Mouse (Mus musculus): ENCODE results near the gene Abca5. TPM values are rescaled to one million over a fixed set of nuclear protein-coding genes. Genes with fewer than 3 reads are reported as not detected.
A peak's percentile ranks its signal among the peaks of the same experiment; 100 is the strongest.

The Abca5 gene
- polyA plus RNA-seq (2015; fragmentation: Nextera tagmentation; extraction: Ambion mirVana) = 2.4 and 2.9 TPM in 2 replicates

DNA sequence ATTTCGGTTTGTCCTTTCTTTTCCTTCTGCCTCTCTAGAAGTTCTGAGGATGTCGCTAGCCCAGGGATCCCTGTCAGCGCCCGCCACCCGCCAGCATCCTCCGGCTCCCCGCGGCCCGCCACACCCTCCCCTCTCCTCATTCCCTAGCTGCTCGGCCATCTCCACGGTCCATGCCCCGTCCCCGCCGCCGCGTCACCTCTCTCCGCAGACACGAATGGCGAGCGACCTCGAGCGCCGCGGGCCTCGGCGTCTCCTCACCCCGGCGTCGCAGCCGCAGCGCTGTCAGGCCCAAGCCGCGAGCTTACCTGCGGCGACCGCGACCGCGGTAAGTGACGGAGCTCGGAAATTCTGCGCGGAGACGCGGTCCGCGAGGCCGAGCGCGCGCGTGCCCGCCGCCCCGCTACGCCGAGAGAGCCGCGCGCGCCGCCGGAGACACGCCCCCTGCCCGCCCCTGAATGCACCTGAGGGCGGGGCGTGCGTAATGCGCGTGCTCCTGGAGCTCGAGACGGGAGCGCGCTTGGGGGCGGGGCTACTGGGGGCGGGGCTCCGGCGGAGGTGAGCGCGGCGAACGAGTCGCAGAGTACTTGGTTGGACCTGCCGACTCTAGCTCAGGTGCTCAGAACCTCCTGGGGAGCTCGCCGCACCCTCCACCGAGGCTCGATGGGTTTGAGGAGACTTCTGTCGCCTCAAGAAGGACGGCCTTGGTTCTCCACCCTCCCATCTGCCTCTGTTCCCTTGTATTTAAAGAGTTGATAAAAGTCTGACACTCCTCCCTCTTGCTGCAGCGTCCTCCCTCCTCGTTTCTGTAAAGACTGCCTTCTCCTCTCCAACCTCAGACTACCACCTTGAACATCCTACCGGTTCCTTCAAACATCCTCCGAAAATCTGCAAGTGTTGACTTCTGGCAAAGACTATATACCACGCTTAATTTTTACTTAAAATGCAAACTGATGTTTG lies at the start of gene Abca5:
Gene Abca5, minus strand, starts transcription at position 428 of the 957 bp plus-strand sequence.
- Histone ChIP-seq H3K9me3 (no peaks in the 10 kb centered on the region), H3K27ac (no peak within 1 kb of the TSS), H3K9ac (peak within 1 kb of the TSS; percentile 58), H3K27me3 (replicated peaks) (no peaks in the 10 kb centered on the region), H3K4me2 (replicated peaks) (peak within 1 kb of the TSS; percentile 93), H3K4me1 (replicated peaks) (0 out of 2 replicates have a peak, but pooled peaks cover 2% of the 10 kb centered on the region), H3K4me3 (replicated peaks) (peak within 1 kb of the TSS; percentile 83), H3K36me3 (no peaks in the 10 kb centered on the region)
- WGBS = 1% methylated on average over 93 of the region's 95 CpGs
- ATAC-seq = peak; percentile 98

DNA sequence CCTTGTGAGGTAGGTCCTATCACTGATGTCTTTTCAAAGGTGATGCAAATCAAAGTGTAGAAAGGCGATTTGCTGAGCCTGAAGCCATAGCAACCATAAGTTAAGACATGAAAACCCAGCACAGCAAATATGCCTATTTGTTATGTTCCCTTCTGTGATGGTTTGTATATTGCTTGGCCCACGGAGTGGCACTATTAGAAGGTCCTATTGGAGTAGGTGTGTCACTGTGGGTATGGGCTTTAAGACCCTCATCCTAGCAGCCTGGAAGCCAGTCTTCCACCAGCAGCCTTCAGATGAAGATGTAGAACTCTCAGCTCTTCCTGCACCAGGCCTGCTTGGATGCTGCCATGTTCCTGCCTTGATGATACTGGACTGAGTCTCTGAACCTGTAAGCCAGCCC lies 48.0 kb upstream of the Abca5 start:
- Histone ChIP-seq H3K4me1 (replicated peaks) (peaks cover under 1% of the 10 kb centered on the region; the same call in 1 of the 2 replicates), H3K27me3 (replicated peaks) (no peaks in the 10 kb centered on the region), H3K9me3 (no peaks in the 10 kb centered on the region), H3K4me2 (replicated peaks) (no peak overlapping the region), H3K36me3 (no peaks in the 10 kb centered on the region), H3K9ac (no peak overlapping the region), H3K4me3 (replicated peaks) (no peak overlapping the region), H3K27ac (no peak overlapping the region)
- WGBS = 91% methylated on average over 2 of the region's 2 CpGs
- ATAC-seq = no peak

GRCm38 (mm10) chr11:110380310-110380668 lies 42.8 kb upstream of the Abca5 start:
- no peaks in the 10 kb centered on the region for H3K27me3 ChIP-seq (replicated peaks)
- no peaks in the 10 kb centered on the region for H3K36me3 ChIP-seq
- 12% methylated on average over 15 of the region's 15 CpGs for WGBS
- H3K4me2 ChIP-seq (replicated peaks) = peak overlapping the region; percentile 69
- ATAC-seq = peak; percentile 59
- peaks cover 3% of the 10 kb centered on the region; the same call in 1 of the 2 replicates for H3K4me1 ChIP-seq (replicated peaks)
- H3K4me3 ChIP-seq (replicated peaks) = peak overlapping the region; percentile 35
- H3K9me3 ChIP-seq = no peaks in the 10 kb centered on the region
- no peak overlapping the region; the same call in 1 of the 2 replicates for H3K27ac ChIP-seq
- H3K9ac ChIP-seq = no peak overlapping the region

- Histone ChIP-seq H3K9me3 (no peaks in the 10 kb centered on the region), H3K27me3 (replicated peaks) (no peaks in the 10 kb centered on the region), H3K36me3 (no peaks in the 10 kb centered on the region), H3K9ac (peak overlapping the region; percentile 11; the same call in 1 of the 2 replicates), H3K27ac (peak overlapping the region; percentile 84), H3K4me2 (replicated peaks) (peak overlapping the region; percentile 69), H3K4me1 (replicated peaks) (peaks cover 3% of the 10 kb centered on the region; the same call in 1 of the 2 replicates), H3K4me3 (replicated peaks) (peak overlapping the region; percentile 35)
- peak; percentile 99 for ATAC-seq
- WGBS = 5% methylated on average over 20 of the region's 20 CpGs
Observed at GRCm38 (mm10) chr11:110379661-110380309, 42.3 kb upstream of the Abca5 start.

- no peaks in the 10 kb centered on the region for H3K9me3 ChIP-seq
- no peak overlapping the region for H3K4me3 ChIP-seq (replicated peaks)
- no peak overlapping the region for H3K27ac ChIP-seq
- no peak for ATAC-seq
- no peaks in the 10 kb centered on the region; the same call in 1 of the 2 replicates for H3K4me1 ChIP-seq (replicated peaks)
- no peaks in the 10 kb centered on the region for H3K36me3 ChIP-seq
- H3K4me2 ChIP-seq (replicated peaks) = no peak overlapping the region
- 83% methylated on average over 9 of the region's 9 CpGs for WGBS
- no peaks in the 10 kb centered on the region for H3K27me3 ChIP-seq (replicated peaks)
- H3K9ac ChIP-seq = no peak overlapping the region
Observed at GRCm38 (mm10) chr11:110374036-110374435, 36.5 kb upstream of the Abca5 start.

GRCm38 (mm10) chr11:110372266-110372954 lies 34.9 kb upstream of the Abca5 start:
- no peak overlapping the region for H3K9ac ChIP-seq

GRCm38 (mm10) chr11:110371827-110372226 lies 34.3 kb upstream of the Abca5 start:
- Histone ChIP-seq H3K4me2 (replicated peaks) (no peak overlapping the region), H3K4me1 (replicated peaks) (no peaks in the 10 kb centered on the region; the same call in 1 of the 2 replicates), H3K36me3 (no peaks in the 10 kb centered on the region), H3K9ac (no peak overlapping the region), H3K27ac (no peak overlapping the region), H3K27me3 (replicated peaks) (no peaks in the 10 kb centered on the region), H3K9me3 (no peaks in the 10 kb centered on the region), H3K4me3 (replicated peaks) (no peak overlapping the region)
- no peak for ATAC-seq
- 59% methylated on average over 8 of the region's 8 CpGs for WGBS

More at GRCm38 (mm10) chr11:110372266-110372954, 34.9 kb upstream of the Abca5 start:
- no peak overlapping the region for H3K27ac ChIP-seq
- H3K27me3 ChIP-seq (replicated peaks) = no peaks in the 10 kb centered on the region
- H3K36me3 ChIP-seq = no peaks in the 10 kb centered on the region
- no peak overlapping the region for H3K4me3 ChIP-seq (replicated peaks)
- 76% methylated on average over 15 of the region's 15 CpGs for WGBS
- no peak overlapping the region for H3K4me2 ChIP-seq (replicated peaks)
- H3K4me1 ChIP-seq (replicated peaks) = no peaks in the 10 kb centered on the region; the same call in 1 of the 2 replicates
- ATAC-seq = no peak
- no peaks in the 10 kb centered on the region for H3K9me3 ChIP-seq

- H3K27me3 ChIP-seq (replicated peaks) = no peaks in the 10 kb centered on the region
- no peak overlapping the region for H3K9ac ChIP-seq
- 19% methylated on average over 15 of the region's 15 CpGs for WGBS
- H3K36me3 ChIP-seq = no peaks in the 10 kb centered on the region
- H3K4me1 ChIP-seq (replicated peaks) = no peaks in the 10 kb centered on the region; the same call in 1 of the 2 replicates
- peak overlapping the region; percentile 24; the same call in 1 of the 2 replicates for H3K4me2 ChIP-seq (replicated peaks)
- peak; percentile 68; the same call in 1 of the 2 replicates for ATAC-seq
- H3K27ac ChIP-seq = no peak overlapping the region
- no peak overlapping the region for H3K4me3 ChIP-seq (replicated peaks)
- no peaks in the 10 kb centered on the region for H3K9me3 ChIP-seq
Observed at GRCm38 (mm10) chr11:110369312-110370019, 31.9 kb upstream of the Abca5 start.

GRCm38 (mm10) chr11:110367638-110368037 lies 30.1 kb upstream of the Abca5 start:
- no peak overlapping the region for H3K9ac ChIP-seq
- no peaks in the 10 kb centered on the region for H3K9me3 ChIP-seq
- ATAC-seq = no peak
- 90% methylated on average over 13 of the region's 13 CpGs for WGBS
- H3K4me3 ChIP-seq (replicated peaks) = no peak overlapping the region
- H3K27me3 ChIP-seq (replicated peaks) = no peaks in the 10 kb centered on the region
- H3K36me3 ChIP-seq = no peaks in the 10 kb centered on the region
- no peak overlapping the region for H3K27ac ChIP-seq
- H3K4me1 ChIP-seq (replicated peaks) = no peaks in the 10 kb centered on the region; the same call in 1 of the 2 replicates
- H3K4me2 ChIP-seq (replicated peaks) = no peak overlapping the region

DNA sequence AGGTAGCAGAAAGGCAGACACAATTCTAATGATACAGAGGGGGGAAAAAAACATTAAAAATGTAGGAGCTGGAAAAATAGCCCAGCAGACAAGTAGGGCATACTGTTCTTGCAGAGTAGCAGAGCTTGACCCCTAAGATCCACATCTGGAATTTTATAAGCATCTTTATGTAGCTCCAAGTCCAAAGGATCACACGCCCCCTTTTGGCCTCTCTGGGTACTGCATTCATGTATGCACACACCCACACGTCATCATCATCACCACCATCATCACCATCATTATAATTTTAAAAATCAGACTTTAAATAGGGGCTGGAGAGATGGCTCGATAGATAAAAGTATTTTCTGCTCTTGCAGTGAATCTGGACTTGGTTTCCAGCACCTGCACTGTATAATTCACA lies 29.4 kb upstream of the Abca5 start:
- no peak overlapping the region for H3K9ac ChIP-seq
- no peaks in the 10 kb centered on the region for H3K27me3 ChIP-seq (replicated peaks)
- ATAC-seq = no peak
- H3K4me1 ChIP-seq (replicated peaks) = no peaks in the 10 kb centered on the region; the same call in 1 of the 2 replicates
- WGBS = 77% methylated on average over 3 of the region's 3 CpGs
- H3K9me3 ChIP-seq = no peaks in the 10 kb centered on the region
- no peaks in the 10 kb centered on the region for H3K36me3 ChIP-seq
- no peak overlapping the region for H3K4me2 ChIP-seq (replicated peaks)
- H3K27ac ChIP-seq = no peak overlapping the region
- no peak overlapping the region for H3K4me3 ChIP-seq (replicated peaks)

- Histone ChIP-seq H3K27ac (no peak overlapping the region), H3K36me3 (no peaks in the 10 kb centered on the region), H3K9me3 (no peaks in the 10 kb centered on the region), H3K9ac (no peak overlapping the region), H3K27me3 (replicated peaks) (no peaks in the 10 kb centered on the region), H3K4me2 (replicated peaks) (no peak overlapping the region), H3K4me3 (replicated peaks) (no peak overlapping the region), H3K4me1 (replicated peaks) (no peaks in the 10 kb centered on the region; the same call in 1 of the 2 replicates)
- ATAC-seq = no peak
- 74% methylated on average over 3 of the region's 3 CpGs for WGBS
Observed at GRCm38 (mm10) chr11:110365016-110365415, 27.5 kb upstream of the Abca5 start.

Measured in intestine, embryonic 15.5 days (tissue).